Mouse (Mus musculus): Measurements from ENCODE around the gene Gm2056. TPM values are rescaled to one million over a fixed set of nuclear protein-coding genes. Genes with fewer than 3 reads are reported as not detected.

Gene Gm2056
- polyA plus RNA-seq, 1 experiment from 2014 or later: not detected

Other genes starting within 250 kb of the Gm2056 start
- not detected in 2 replicates for gene Gm21936, start 231.5 kb upstream of the Gm2056 start, polyA plus RNA-seq (2015; fragmentation: Nextera tagmentation; extraction: Ambion mirVana)
- not detected in 2 replicates for gene BB287469, start 210.4 kb upstream of the Gm2056 start, polyA plus RNA-seq (2015; fragmentation: Nextera tagmentation; extraction: Ambion mirVana)
- gene Gm2001, start 184.7 kb upstream of the Gm2056 start, polyA plus RNA-seq (2015; fragmentation: Nextera tagmentation; extraction: Ambion mirVana): not detected in 2 replicates
- gene Gm2016, start 152.9 kb upstream of the Gm2056 start, polyA plus RNA-seq (2015; fragmentation: Nextera tagmentation; extraction: Ambion mirVana): not detected in 2 replicates
- gene Gm2022, start 131.6 kb upstream of the Gm2056 start, polyA plus RNA-seq (2015; fragmentation: Nextera tagmentation; extraction: Ambion mirVana): not detected in 2 replicates
- gene Gm2035, start 107.1 kb upstream of the Gm2056 start, polyA plus RNA-seq (2015; fragmentation: Nextera tagmentation; extraction: Ambion mirVana): not detected in 2 replicates
- not detected in 2 replicates for gene Gm2042, start 72.9 kb upstream of the Gm2056 start, polyA plus RNA-seq (2015; fragmentation: Nextera tagmentation; extraction: Ambion mirVana)
- not detected in 2 replicates for gene Gm2075, start 15.2 kb upstream of the Gm2056 start, polyA plus RNA-seq (2015; fragmentation: Nextera tagmentation; extraction: Ambion mirVana)
- gene Gm6803, start 8.2 kb upstream of the Gm2056 start, polyA plus RNA-seq (2015; fragmentation: Nextera tagmentation; extraction: Ambion mirVana): not detected in 2 replicates
- gene Gm16368, start 56.7 kb downstream of the Gm2056 start, polyA plus RNA-seq (2015; fragmentation: Nextera tagmentation; extraction: Ambion mirVana): not detected in 2 replicates
- not detected in 2 replicates for gene Gm10436, start 155.1 kb downstream of the Gm2056 start, polyA plus RNA-seq (2015; fragmentation: Nextera tagmentation; extraction: Ambion mirVana)
- gene Gm8332, start 223.1 kb downstream of the Gm2056 start, polyA plus RNA-seq (2015; fragmentation: Nextera tagmentation; extraction: Ambion mirVana): not detected in 2 replicates
- not detected in 2 replicates for gene Gm5662, start 247.5 kb downstream of the Gm2056 start, polyA plus RNA-seq (2015; fragmentation: Nextera tagmentation; extraction: Ambion mirVana)